Mouse (Mus musculus) MN1 (cell line): ENCODE measurements at regions not wholly inside any gene's neighbourhood (a gene's known extent, or its start where the extent isn't known, plus 50 kb on each side); places are given as distances from the start of the nearest gene placed in this dataset.
"Not testable (repeated sequence)": the region's sequence is repeated elsewhere in the genome, so short reads cannot be mapped to it uniquely, and the experiment has no call there.

Source experiments
- DNase-seq: peaks from one replicate; pipeline ENCODE4 v3.0.0-alpha.2; 2016; ENCODE audit warnings: low spot score

DNA sequence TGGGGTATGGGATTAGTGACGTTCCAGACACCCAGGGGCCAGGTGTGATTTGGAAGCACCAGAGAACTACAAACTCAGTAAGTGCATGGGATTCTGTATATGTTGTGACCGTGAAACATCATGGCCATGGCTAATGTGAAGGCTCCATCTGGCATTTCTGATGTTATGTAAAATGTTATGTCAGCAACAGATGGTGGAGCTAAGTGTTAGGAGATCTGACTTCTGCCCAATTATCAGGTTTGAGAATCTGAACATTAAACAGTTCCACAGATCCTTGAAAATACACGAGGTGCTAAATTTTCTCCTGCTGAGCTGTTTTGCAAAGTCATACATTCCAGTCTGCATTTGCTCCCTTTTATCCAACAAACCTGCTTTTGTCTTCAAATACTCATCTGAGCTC is 223.6 kb upstream of the Egfl6 start:
- no peak for DNase-seq

DNA sequence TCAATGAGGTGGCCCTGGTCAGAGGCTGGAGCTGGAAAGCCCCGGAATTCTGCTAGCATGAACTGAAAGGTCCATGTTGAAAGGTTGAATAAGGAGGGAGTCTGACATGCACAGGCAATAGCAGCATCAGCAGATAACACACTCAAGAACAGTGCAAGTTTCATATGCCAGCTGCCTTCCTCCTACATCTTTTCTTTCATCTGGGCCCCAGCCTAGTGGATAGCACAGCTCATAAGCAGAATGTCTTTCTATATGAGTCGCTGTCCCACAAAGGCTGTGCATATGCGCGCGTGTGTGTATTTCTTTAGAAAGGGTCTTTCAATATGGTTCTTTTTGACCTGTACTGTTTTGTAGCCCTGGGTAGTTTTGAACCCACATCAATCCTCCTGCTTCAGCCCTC is 222.7 kb upstream of the Egfl6 start:
- DNase-seq, result no peak

DNA sequence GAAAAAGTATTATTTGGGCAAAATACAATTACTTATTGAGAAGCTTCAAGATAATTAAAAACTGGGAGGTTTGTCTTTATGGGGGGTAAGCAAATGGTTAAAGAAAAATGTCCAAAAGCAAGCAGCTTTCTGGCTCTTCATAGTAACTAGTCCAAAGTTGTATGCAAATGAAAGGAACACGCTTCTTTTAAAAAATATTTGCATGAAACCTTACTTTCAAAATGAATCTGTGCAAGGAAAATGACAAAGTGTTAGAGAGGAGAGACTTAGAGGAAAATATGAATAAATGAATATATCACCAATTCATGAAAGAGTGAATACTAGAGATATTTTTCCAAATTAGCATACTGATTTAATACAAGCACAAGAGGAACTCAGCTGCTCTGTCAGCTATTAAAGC is 220.4 kb upstream of the Egfl6 start:
- no peak for DNase-seq

- DNase-seq, result no peak
Observed at GRCm38 (mm10) chrX:166805480-166805879, 220.0 kb upstream of the Egfl6 start.

GRCm38 (mm10) chrX:166803246-166803645 is 217.7 kb upstream of the Egfl6 start:
- DNase-seq, result no peak

DNA sequence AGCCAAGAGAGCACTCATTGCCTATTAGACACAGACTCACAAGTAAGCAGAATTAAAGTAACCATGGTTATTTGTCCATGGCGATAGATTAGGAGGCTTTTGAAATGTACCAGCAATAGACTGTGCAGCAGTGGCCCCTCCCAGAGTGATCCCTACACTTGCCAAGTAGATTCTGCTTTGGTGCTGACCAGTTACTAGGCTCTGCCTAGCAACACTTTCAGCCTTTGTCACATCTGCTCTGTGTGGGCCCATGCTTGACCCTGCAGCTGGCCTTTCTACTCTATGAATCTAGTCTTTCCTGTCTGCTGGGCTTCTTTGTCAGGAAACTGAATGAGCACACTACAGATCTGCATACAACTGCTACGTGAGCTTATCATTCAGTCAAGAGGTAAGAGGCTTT is 215.5 kb upstream of the Egfl6 start:
- DNase-seq, result no peak

DNA sequence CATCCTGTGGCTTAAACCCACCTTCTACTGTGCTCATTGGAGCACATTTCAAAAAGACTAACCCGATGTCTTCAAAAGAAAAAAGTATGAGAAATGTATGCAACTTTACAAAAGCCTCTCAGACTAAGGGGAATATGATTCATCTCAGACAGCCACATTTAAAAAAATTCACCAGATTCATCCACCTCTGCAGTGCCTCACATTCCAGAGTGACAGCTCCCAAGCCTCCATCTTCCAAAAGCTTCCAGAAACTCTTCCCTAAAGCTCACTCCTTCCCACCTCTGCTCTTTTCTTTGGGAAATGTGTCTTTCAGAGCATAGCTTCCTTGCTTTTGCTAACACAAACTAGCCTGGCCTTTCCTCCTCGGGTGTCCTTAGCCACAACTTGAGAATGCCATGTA is 210.1 kb upstream of the Egfl6 start:
- DNase-seq, result no peak

GRCm38 (mm10) chrX:166789031-166789430 is 203.5 kb upstream of the Egfl6 start:
- no peak for DNase-seq

- not testable (repeated sequence) for DNase-seq
Observed at GRCm38 (mm10) chrX:166787137-166787536, 201.6 kb upstream of the Egfl6 start.

- no peak for DNase-seq
Observed at GRCm38 (mm10) chrX:166785615-166786014, 200.1 kb upstream of the Egfl6 start.

GRCm38 (mm10) chrX:166783377-166783776 is 197.9 kb upstream of the Egfl6 start:
- no peak for DNase-seq

GRCm38 (mm10) chrX:166779334-166780092 is 194.0 kb upstream of the Egfl6 start:
- DNase-seq, result no peak

- DNase-seq, result no peak
Observed at GRCm38 (mm10) chrX:166773408-166773854, 187.9 kb upstream of the Egfl6 start.

DNA sequence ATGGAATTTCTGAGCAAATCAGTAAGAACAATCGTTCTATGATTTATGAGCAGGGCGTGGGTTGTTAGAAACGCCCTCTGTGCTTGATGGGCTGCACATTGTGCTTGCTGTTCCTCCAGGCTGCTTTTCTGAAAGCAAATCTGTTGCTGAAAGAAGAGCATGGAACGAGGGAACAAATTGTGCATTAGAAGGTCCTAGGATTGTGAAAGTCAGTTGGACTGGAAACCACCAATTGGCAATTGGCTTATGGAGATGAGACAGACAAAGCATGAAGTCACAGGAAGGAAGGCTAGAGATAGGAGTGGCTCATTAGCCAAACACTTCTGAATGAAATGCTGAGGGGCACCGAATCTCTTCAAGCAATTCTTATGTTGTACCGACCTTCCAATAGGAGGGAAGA is 181.5 kb upstream of the Egfl6 start:
- no peak for DNase-seq

DNA sequence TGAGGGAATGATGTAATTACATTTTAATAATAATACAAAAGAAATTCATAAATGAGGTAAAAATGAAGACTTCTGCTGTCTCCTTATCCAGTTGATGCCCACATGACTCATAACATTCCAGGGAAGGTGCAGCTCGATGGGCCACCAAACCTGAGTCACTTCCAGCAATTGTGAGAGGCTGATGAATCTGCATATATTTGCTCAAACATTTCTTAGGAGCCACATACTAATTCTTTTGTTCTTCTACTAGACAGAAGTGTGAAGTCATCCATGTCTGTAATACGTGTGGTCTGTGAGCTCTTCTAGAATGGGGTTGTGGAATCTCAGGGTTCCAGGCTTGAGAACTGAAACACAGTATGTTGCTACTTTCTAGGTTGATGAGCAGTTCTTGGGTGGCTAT is 180.1 kb upstream of the Egfl6 start:
- no peak for DNase-seq

- no peak for DNase-seq
Observed at GRCm38 (mm10) chrX:166762098-166762497, 176.6 kb upstream of the Egfl6 start.

DNA sequence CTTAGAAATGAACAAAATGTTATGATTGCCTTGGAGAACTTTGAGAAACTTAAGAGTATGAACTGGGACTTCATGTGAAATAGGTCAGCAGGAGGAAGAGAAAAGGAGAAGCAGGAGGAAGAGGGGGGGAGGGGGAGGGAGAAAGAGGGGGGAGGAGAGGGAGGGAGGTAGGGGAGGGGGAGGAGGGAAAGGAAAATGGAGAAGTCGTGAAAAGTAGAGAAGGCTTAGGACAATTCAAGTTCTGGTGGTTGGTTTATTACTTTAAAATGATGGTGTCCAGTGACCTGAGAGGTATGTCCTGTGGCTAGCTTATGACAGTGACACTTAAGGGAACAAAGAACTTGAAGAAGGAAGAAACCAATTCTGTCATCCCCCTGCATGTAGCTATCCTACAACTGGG is 171.6 kb upstream of the Egfl6 start:
- DNase-seq, result no peak

DNA sequence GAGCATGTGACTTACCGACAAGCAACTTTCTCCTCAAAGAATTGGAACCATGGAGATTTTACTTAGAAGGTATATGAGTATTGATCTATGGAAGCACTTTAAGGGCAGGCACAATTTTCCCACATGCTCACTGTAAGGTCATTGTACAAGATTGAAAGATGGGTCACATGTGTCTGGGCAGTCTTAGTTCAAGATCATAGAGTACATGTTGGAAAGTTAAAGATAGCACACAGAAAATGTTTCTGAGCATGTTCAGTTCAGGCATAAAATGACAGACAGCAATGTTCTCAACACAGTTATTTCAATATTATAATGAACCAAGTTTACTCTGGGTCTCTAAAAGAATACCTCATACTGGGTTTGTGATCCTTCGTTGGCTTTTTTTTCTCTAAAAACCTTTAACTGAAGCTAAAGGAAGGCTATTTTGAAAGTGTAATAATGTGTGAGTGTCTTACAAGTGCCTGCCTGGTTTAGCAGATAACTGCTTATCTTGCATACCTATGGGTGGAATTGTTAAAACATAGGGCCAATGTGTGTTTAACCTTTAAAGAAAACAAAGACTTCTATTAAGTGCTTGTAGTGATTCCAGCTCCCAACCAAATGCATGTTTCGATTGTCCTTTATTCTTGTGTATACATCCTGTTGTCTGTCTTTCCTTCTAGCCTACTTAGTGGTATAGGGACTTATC is 169.6 kb upstream of the Egfl6 start:
- no peak for DNase-seq

- DNase-seq, result no peak
Observed at GRCm38 (mm10) chrX:166749055-166749679, 163.6 kb upstream of the Egfl6 start.

- no peak for DNase-seq
Observed at GRCm38 (mm10) chrX:166731354-166731753, 145.8 kb upstream of the Egfl6 start.

DNA sequence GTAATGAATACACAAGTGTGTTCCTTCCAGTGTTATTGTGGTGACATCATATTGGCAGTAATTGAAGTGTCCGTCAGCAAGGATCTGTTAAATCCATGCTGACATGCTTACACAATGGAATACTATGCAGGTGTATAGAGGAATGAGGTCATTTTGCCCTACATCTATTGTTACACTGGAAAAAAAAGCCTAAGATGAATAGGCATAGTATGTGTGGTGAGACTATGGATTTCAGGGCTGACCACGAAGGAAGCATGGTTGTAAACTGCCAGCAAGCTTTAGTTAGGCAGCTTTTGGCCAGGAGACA is 143.1 kb upstream of the Egfl6 start:
- no peak for DNase-seq

GRCm38 (mm10) chrX:166727823-166728621 is 142.5 kb upstream of the Egfl6 start:
- no peak for DNase-seq
